8 mouse cellular contexts compared by ENCODE assay signal in the genomic region with DNA sequence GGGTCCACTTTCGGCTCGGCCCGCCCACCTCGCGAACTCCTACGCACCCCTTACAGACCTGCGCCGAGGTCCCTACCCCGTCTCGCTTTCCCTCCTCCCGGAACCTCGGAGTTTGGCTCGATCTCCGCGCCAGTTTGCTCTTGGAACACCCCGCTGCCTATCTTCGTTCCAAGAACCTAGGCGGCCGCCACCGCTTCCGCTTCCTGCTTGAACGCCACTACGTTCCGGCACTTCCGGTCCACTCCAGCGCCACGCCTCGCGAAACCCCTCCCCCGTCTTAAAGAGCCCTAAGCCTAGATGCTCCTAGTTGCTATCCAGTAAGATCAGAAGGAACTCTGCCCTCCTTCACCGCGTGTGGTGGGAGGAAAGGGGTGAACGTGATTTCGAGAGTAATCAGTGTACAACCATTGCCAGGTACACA. TPM values are rescaled to one million over a fixed set of nuclear protein-coding genes. Genes with fewer than 3 reads are reported as not detected.
DNase-seq lines count a peak whose midpoint lies in the region; ATAC-seq and TF ChIP-seq lines count a peak whose summit lies in the region.

Gene 2310011J03Rik, minus strand, starts transcription at position 198 of the 421 bp plus-strand sequence.

- peak within 1 kb of the TSS; percentile 81 for H3K4me2 ChIP-seq in lung, postnatal 0 days (replicated peaks; ENCODE audit: low read depth, low read length)

- TF ChIP-seq EP300 in MEL (IDR thresholded peaks at IDR 0.05; ENCODE audit: low read depth in 1 of 2, low read length in 2 of 2), result 0 out of 4 replicates have a peak, but pooled peaks of 1 of the 2 experiments have one; percentile 14
- peak; percentile 32; the same call in 1 of the 2 replicates for TF ChIP-seq EP300 in lung, postnatal 0 days (IDR thresholded peaks at IDR 0.05)

- no peaks in the 10 kb centered on the region for H3K9me3 ChIP-seq in MEL (replicated peaks; ENCODE audit: insufficient read depth, low read length)
- no peaks in the 10 kb centered on the region for H3K9me3 ChIP-seq in hindbrain, embryonic 10.5 days
- H3K9me3 ChIP-seq in lung, postnatal 0 days (ENCODE audit: low read length), result no peaks in the 10 kb centered on the region

- ATAC-seq in frontal cortex, adult (ENCODE audit: low TSS enrichment), result peak; percentile 79
- peak; percentile 76 for ATAC-seq in lung, postnatal 0 days

- H3K4me3 ChIP-seq in MEL (ENCODE audit: control insufficient read depth in 1 of 2, insufficient read depth in 1 of 2, low read depth in 2 of 2, low read length in 2 of 2), result peak within 1 kb of the TSS; percentile 66 to 79
- peak within 1 kb of the TSS; percentile 78 for H3K4me3 ChIP-seq in hindbrain, embryonic 10.5 days
- peak within 1 kb of the TSS; percentile 75 for H3K4me3 ChIP-seq in lung, postnatal 0 days (ENCODE audit: low read depth, low read length)

- peak; percentile 98 for DNase-seq in MEL (ENCODE audit: low read depth, low spot score)
- peak; percentile 86 for DNase-seq in cerebellum, adult 8-10 months
- peak; percentile 92 for DNase-seq in hindbrain, embryonic 10.5 days (ENCODE audit: low spot score)
- peak; percentile 93 for DNase-seq in layer of hippocampus, adult 9-11 months
- peak; percentile 98 for DNase-seq in lung, postnatal 0 days (ENCODE audit: low spot score)
- peak; percentile 79 for DNase-seq in ovary, postnatal 14 days (ENCODE audit: low spot score)
- peak; percentile 93 for DNase-seq in thymus, postnatal 14 days

- TF ChIP-seq POLR2A in MEL (IDR thresholded peaks at IDR 0.05; ENCODE audit: control insufficient read depth in 1 of 2, insufficient read depth in 1 of 2, low read depth in 1 of 2, low read length in 2 of 2, poor library complexity in 1 of 2), result peak; percentile 81 to 94

- no peaks in the 10 kb centered on the region for H3K27me3 ChIP-seq in MEL (ENCODE audit: control insufficient read depth in 1 of 2, insufficient read depth in 2 of 2, low read length in 2 of 2)
- H3K27me3 ChIP-seq in hindbrain, embryonic 10.5 days (ENCODE audit: insufficient read depth, poor library complexity, severe bottlenecking), result peaks cover 62% of the 10 kb centered on the region
- H3K27me3 ChIP-seq in lung, postnatal 0 days (replicated peaks; ENCODE audit: insufficient read depth, low read length), result 0 out of 2 replicates have a peak, but pooled peaks cover 8% of the 10 kb centered on the region

- H3K9ac ChIP-seq in MEL (ENCODE audit: control insufficient read depth, low read depth, low read length, poor library complexity, severe bottlenecking), result peak within 1 kb of the TSS; percentile 86
- peak within 1 kb of the TSS; percentile 83 for H3K9ac ChIP-seq in lung, postnatal 0 days (replicated peaks; ENCODE audit: low read depth)

- whole genome bisulfite sequencing in hindbrain, embryonic 10.5 days, result under 1% methylated on average over 34 of the region's 34 CpGs
- WGBS in lung, postnatal 0 days, result under 1% methylated on average over 34 of the region's 34 CpGs

- peaks cover 0 to 11% of the 10 kb centered on the region in 2 experiments; a peak in 2 of 4 replicates for H3K36me3 ChIP-seq in MEL (ENCODE audit: control insufficient read depth in 1 of 2, insufficient read depth in 2 of 2, low read length in 2 of 2)
- peaks cover 40% of the 10 kb centered on the region for H3K36me3 ChIP-seq in hindbrain, embryonic 10.5 days
- no peaks in the 10 kb centered on the region; the same call in 1 of the 2 replicates for H3K36me3 ChIP-seq in lung, postnatal 0 days (ENCODE audit: insufficient read depth, low read length)

- H3K27ac ChIP-seq in MEL (ENCODE audit: control insufficient read depth, low read depth, low read length), result peak within 1 kb of the TSS; percentile 88
- H3K27ac ChIP-seq in hindbrain, embryonic 10.5 days, result peak within 1 kb of the TSS; percentile 85
- H3K27ac ChIP-seq in lung, postnatal 0 days (ENCODE audit: low read length), result peak within 1 kb of the TSS; percentile 77

- H3K79me2 ChIP-seq in MEL (ENCODE audit: control insufficient read depth, insufficient read depth, low read length, poor library complexity), result peaks cover 39% of the 10 kb centered on the region

- H3K4me1 ChIP-seq in MEL (ENCODE audit: control insufficient read depth in 1 of 2, insufficient read depth in 2 of 2, low read length in 2 of 2), result peaks cover 0 to 38% of the 10 kb centered on the region in 2 experiments; a peak in 3 of 4 replicates
- peaks cover 77% of the 10 kb centered on the region for H3K4me1 ChIP-seq in hindbrain, embryonic 10.5 days (replicated peaks)
- peaks cover 30% of the 10 kb centered on the region for H3K4me1 ChIP-seq in lung, postnatal 0 days (ENCODE audit: insufficient read depth, low read depth, low read length)

- no peak for TF ChIP-seq RAD21 in MEL (IDR thresholded peaks at IDR 0.05; ENCODE audit: low read depth, low read length)

- no peak for TF ChIP-seq CTCF in MEL (IDR thresholded peaks at IDR 0.05 in 2 of 3, conservative IDR thresholded peaks at IDR 0.05 in 1 of 3; ENCODE audit: control insufficient read depth in 1 of 3, insufficient read depth in 1 of 3, low read depth in 2 of 3, low read length in 3 of 3, poor library complexity in 1 of 3, severe bottlenecking in 1 of 3)
- TF ChIP-seq CTCF in lung, postnatal 0 days (IDR thresholded peaks at IDR 0.05), result no peak

TF ChIP-seq in MEL, 35 proteins besides CTCF, POLR2A, EP300 and RAD21:
- peak; percentile 99 for TF ChIP-seq ELF1 (IDR thresholded peaks at IDR 0.05; ENCODE audit: low read depth, low read length)
- peak; percentile 85 for TF ChIP-seq ZMIZ1 (IDR thresholded peaks at IDR 0.05; ENCODE audit: low read depth, low read length)
- TF ChIP-seq TBP (IDR thresholded peaks at IDR 0.05; ENCODE audit: low read depth, low read length), result peak; percentile 75; the same call in 1 of the 2 replicates
- no peak for TF ChIP-seq USF1 (IDR thresholded peaks at IDR 0.05; ENCODE audit: low read depth, low read length)
- peak; percentile 46 for TF ChIP-seq ETS1 (IDR thresholded peaks at IDR 0.05; ENCODE audit: low read depth, low read length)
- TF ChIP-seq HCFC1 (IDR thresholded peaks at IDR 0.05; ENCODE audit: low read depth, low read length), result peak; percentile 88
- TF ChIP-seq UBTF (IDR thresholded peaks at IDR 0.05; ENCODE audit: borderline replicate concordance, insufficient read depth, low read depth, low read length), result no peak
- no peak; the same call in 1 of the 2 replicates for TF ChIP-seq KAT2A (conservative IDR thresholded peaks at IDR 0.05; ENCODE audit: low read depth, low read length)
- TF ChIP-seq POLR2AphosphoS5 (IDR thresholded peaks at IDR 0.05; ENCODE audit: borderline replicate concordance, low read depth, low read length), result no peak
- TF ChIP-seq MYC (IDR thresholded peaks at IDR 0.05; ENCODE audit: low read depth, low read length), result peak; percentile 1; the same call in 1 of the 2 replicates
- TF ChIP-seq TCF12 (IDR thresholded peaks at IDR 0.05; ENCODE audit: low read depth, low read length), result peak; percentile 35; the same call in 1 of the 2 replicates
- TF ChIP-seq GATA1 (IDR thresholded peaks at IDR 0.05; ENCODE audit: low read depth, low read length), result no peak
- TF ChIP-seq MAX (IDR thresholded peaks at IDR 0.05; ENCODE audit: low read length), result peak; percentile 28
- TF ChIP-seq GABPA (IDR thresholded peaks at IDR 0.05; ENCODE audit: low read depth, low read length), result no peak
- no peak for TF ChIP-seq MYB (IDR thresholded peaks at IDR 0.05; ENCODE audit: low read depth, low read length)
- 0 out of 2 replicates have a peak, but pooled peaks have one; percentile 47 for TF ChIP-seq MAZ (IDR thresholded peaks at IDR 0.05; ENCODE audit: low read depth, low read length)
- peak; percentile 66; the same call in 1 of the 2 replicates for TF ChIP-seq MXI1 (IDR thresholded peaks at IDR 0.05; ENCODE audit: low read depth, low read length)
- TF ChIP-seq CHD1 (IDR thresholded peaks at IDR 0.05; ENCODE audit: low read depth, low read length), result no peak
- TF ChIP-seq POLR2AphosphoS2 (IDR thresholded peaks at IDR 0.05; ENCODE audit: low read length), result peak; percentile 86
- peak; percentile 95 for TF ChIP-seq SIN3A (IDR thresholded peaks at IDR 0.05; ENCODE audit: low read length)
- TF ChIP-seq ZNF384 (IDR thresholded peaks at IDR 0.05; ENCODE audit: low read depth, low read length), result no peak
- TF ChIP-seq NELFE (IDR thresholded peaks at IDR 0.05; ENCODE audit: low read depth, low read length), result peak; percentile 87

RNA-seq across cellular contexts. Expression of gene 2310011J03Rik, which starts in this region (rescaled TPM):
- total RNA-seq in MEL (2012; rRNA removed), result 68.9 and 81.5 TPM in 2 replicates
- polyA plus RNA-seq in MEL (2012; ENCODE audit: insufficient read depth in 1 of 2, insufficient read length in 2 of 2, low read depth in 1 of 2, low replicate concordance in 2 of 2, missing spikeins in 1 of 2), result 10 to 100 TPM in 1 of 2 experiments, not detected in 1; 65.7 TPM
- polyA plus RNA-seq in hindbrain, embryonic 10.5 days (2016; fragmentation: Nextera tagmentation; extraction: Ambion mirVana), result 55.6 and 60.9 TPM in 2 replicates
- polyA plus RNA-seq in lung, postnatal 0 days (2015; fragmentation: Nextera tagmentation; extraction: Ambion mirVana), result 58.4 and 64.8 TPM in 2 replicates

Comparison
In these comparisons a context has a peak if more than half of its experiments do, and no peak if none do; other contexts are left out.
1. Peak in every context shown above with its lines: DNase-seq, ATAC-seq, H3K4me3 ChIP-seq and H3K27ac ChIP-seq.